Mouse (Mus musculus) ES-E14 (cell line): ENCODE results near the gene Nelfb.

Experiments used
- MAFK ChIP-seq: IDR thresholded peaks from 2 replicates; pipeline ENCODE4 v1.6.1; 2014; ENCODE audit warnings: mild to moderate bottlenecking, low read depth, low read length, inconsistent platforms; ENCODE audit not compliant: insufficient read depth
- ZNF384 ChIP-seq: IDR thresholded peaks from 2 replicates; pipeline ENCODE4 v1.6.1; 2012; ENCODE audit warnings: low read depth, low read length, inconsistent platforms

- TF ChIP-seq MAFK = 0 out of 2 replicates have a peak, but pooled peaks have one; percentile 20
- TF ChIP-seq ZNF384 = no peak
These were observed 38.7 kb downstream of the Nelfb start for GRCm38 (mm10) chr2:25172629-25173028.
